Mouse (Mus musculus) bone marrow, adult 2 months (tissue): Measurements from ENCODE around the gene Ccdc190. TPM values are rescaled to one million over a fixed set of nuclear protein-coding genes. Genes with fewer than 3 reads are reported as not detected.

Source experiments
- H3K27ac ChIP-seq: fragments of 200-500 bp; 2 replicates; pipeline ENCODE4 v1.5.1; 2012; ENCODE audit warnings: low read depth, mild to moderate bottlenecking, control low read depth, inconsistent platforms, low read length; ENCODE audit not compliant: control insufficient read depth, poor library complexity, insufficient read depth
- H3K4me1 ChIP-seq: fragments of 200-500 bp; 2 replicates; pipeline ENCODE4 v1.6.1; 2011; ENCODE audit warnings: low read length; ENCODE audit not compliant: control insufficient read depth, insufficient read depth
- H3K4me3 ChIP-seq: fragments of 200-500 bp; replicated peaks from 2 replicates; pipeline ENCODE3; 2011; ENCODE audit warnings: mild to moderate bottlenecking, low read depth, low read length, control low read depth; ENCODE audit not compliant: control insufficient read depth
- CTCF ChIP-seq: fragments of 200-500 bp; IDR thresholded peaks from 2 replicates; pipeline ENCODE4 v1.5.1; 2011; ENCODE audit warnings: low read length, control low read depth; ENCODE audit not compliant: control insufficient read depth, insufficient read depth
- POLR2A ChIP-seq: fragments of 200-500 bp; IDR thresholded peaks from 2 replicates; pipeline ENCODE4 v1.6.1; 2011; ENCODE audit warnings: low read depth, mild to moderate bottlenecking, control low read depth, low read length, borderline replicate concordance; ENCODE audit not compliant: control insufficient read depth
- WGBS: fragments of 180-500 bp; shearing (Covaris S2); methylation state at CpG from one replicate; pipeline ENCODE4 v1.1.7; 2018; 5-methylcytosine and 5-hydroxymethylcytosine counted together
- polyA plus RNA-seq: library from polyadenylated mRNA; stranded (reverse); fragments of >200 nt; gene quantifications from 2 replicates; pipeline ENCODE4 v1.2.4, GENCODE M21; 2011; ENCODE audit warnings: low replicate concordance; ENCODE audit not compliant: missing spikeins, insufficient read depth, insufficient read length

Gene Ccdc190
- polyA plus RNA-seq, 1 experiment = not detected

DNA sequence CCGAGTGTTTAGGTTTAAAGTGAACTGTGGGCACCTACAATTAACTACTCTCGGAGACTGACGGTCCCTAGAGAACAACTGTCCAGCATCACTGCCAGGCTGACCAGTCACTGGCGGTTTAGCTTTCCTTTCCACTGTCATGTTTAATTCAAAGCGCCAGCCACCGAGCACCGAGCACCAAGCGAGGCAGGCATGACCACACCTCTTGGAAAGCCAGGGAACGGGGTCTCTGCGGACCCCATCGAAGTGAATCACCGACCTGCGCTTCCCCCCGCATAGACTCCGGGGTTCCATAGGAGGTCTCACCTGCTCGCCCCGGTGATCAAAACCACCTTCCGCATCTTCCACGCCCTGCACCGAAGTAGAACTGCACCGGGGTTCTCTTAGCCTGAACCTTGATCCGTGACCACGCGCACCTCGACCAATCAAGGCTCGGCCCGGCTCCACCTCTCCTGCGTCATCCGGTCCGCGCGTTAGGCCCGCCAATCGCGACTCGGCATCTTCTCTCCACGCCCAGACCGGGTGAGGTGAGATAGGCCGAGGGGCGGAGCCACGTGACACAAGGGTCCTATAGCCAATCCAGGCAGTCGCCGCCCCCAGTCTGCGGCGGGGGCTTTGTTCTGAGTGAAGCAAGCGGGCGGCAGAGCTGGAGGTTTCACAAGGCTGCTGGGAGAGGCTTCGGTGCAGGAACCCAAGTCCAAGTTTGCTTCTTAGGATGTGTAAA, 40.5 kb downstream of the Ccdc190 start, which contains the start of gene Hsd17b7:
Gene Hsd17b7 (minus strand): TSS at position 450 of the 724 bp plus-strand sequence.
- TF ChIP-seq CTCF (no peak), POLR2A (peak; percentile 65)
- no peaks in the 10 kb centered on the region for H3K4me1 ChIP-seq
- 1% methylated on average over 48 of the region's 48 CpGs for WGBS
- H3K4me3 ChIP-seq = peak within 1 kb of the TSS; percentile 73
- H3K27ac ChIP-seq = no peak within 1 kb of the TSS

DNA sequence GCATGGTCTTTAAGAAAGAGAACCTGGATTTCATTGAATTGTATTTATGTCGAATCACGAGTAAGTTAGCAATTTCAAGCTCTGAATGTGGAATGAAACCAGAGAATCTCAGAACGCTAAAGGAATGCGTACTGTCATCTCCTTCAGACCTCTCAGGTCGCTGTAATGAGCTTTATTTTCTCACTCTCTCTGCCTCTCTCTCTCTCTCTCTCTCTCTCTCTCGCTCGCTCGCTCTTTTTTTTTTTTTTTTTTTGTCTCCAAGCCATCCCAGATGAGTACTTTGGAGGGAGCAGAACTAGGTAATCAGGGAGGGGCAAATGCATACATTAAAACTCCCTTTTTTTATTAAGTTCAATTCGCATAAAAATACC, 41.1 kb downstream of the Ccdc190 start:
- H3K4me1 ChIP-seq = no peaks in the 10 kb centered on the region
- under 1% methylated on average over 8 of the region's 9 CpGs for WGBS
- H3K4me3 ChIP-seq = peak overlapping the region; percentile 73
- no peak overlapping the region for H3K27ac ChIP-seq
- no peak for TF ChIP-seq CTCF
- TF ChIP-seq POLR2A = no peak

DNA sequence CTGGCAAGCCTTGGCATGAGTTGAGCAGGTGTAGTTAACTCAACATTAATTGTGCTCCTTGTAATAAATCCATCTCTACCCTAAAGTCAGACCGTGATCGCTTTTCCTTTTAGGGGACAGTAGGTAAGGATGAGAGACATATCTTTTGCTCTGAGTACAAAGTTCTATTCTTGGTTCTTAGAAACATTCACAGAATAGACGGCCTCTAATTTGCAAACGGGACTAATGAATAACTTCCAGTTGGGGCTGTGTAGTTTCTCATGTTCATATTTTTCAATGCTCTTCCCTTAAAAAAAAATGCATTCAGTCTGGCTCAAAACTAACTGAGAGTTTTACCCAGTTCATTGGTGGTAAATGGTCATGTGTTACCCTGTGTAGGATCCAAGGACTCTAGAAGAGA, 42.5 kb downstream of the Ccdc190 start:
- WGBS = 95% methylated on average over 4 of the region's 4 CpGs
- H3K27ac ChIP-seq = no peak overlapping the region
- TF ChIP-seq POLR2A (no peak), CTCF (no peak)

DNA sequence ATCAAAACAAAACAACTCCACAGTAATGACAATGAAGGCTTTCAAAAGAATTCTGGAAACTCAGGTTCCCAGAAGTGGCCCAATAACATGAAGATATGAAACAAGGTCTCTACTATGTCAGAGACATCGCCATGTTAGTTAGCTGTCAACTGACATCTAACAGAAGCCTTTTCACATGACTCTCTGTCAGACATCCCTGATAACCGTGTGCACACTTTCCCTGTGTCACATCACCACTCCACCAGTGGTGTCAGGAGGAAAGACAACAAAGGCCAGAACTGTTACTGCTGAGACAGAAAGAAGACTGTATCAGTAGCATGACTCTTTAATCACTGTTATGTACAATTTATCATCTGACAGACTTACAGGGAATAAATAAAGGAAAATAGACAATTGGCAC, 43.5 kb downstream of the Ccdc190 start:
- H3K4me3 ChIP-seq = no peak overlapping the region
- TF ChIP-seq POLR2A = no peak
- TF ChIP-seq CTCF = no peak
- no peak overlapping the region for H3K27ac ChIP-seq
- 73% methylated on average over 2 of the region's 2 CpGs for WGBS
- H3K4me1 ChIP-seq = no peaks in the 10 kb centered on the region

More for the DNA sequence above, 42.5 kb downstream of the Ccdc190 start:
- no peaks in the 10 kb centered on the region for H3K4me1 ChIP-seq
- H3K4me3 ChIP-seq = no peak overlapping the region

DNA sequence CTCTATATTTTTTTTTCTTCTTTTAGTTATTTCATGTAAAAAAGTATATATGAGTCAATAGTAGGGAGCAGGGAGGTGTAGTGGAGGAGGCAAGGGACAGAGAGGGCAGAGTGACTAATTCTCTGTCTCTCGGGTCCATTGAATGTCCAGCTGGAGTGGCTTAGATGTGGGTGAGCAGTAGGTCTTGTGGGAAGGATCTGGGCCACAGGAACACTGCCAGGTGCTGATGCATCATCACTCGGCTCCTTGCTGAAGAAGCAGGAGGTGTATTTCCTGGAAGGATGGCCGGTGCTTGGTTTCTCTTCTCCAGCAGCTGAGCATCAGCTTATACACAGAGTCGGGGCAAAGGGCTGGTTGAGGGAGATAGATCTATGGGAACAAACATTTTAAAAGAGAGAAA, 49.2 kb downstream of the Ccdc190 start:
- Histone ChIP-seq H3K4me3 (no peak overlapping the region), H3K4me1 (no peaks in the 10 kb centered on the region), H3K27ac (no peak overlapping the region)
- 76% methylated on average over 4 of the region's 4 CpGs for WGBS
- no peak for TF ChIP-seq POLR2A
- TF ChIP-seq CTCF = no peak

Other genes with a start within 250 kb of the Ccdc190 start
- gene Rgs4, start 181.0 kb upstream of the Ccdc190 start, polyA plus RNA-seq = 2.3 and 4.6 TPM in 2 replicates
- gene Hsd17b7, start 40.6 kb downstream of the Ccdc190 start, polyA plus RNA-seq = 1.0 and 1.1 TPM in 2 replicates
- gene Ddr2, start 182.1 kb downstream of the Ccdc190 start, polyA plus RNA-seq = 3.2 and 6.0 TPM in 2 replicates
- 18.5 and 23.4 TPM in 2 replicates for gene Uap1, start 246.3 kb downstream of the Ccdc190 start, polyA plus RNA-seq